Mouse (Mus musculus) embryonic fibroblast, embryonic 13.5 days (primary cell): Measurements from ENCODE around the gene Vmn1r53.
"Not testable (repeated sequence)": the region's sequence is repeated elsewhere in the genome, so short reads cannot be mapped to it uniquely, and the experiment has no call there.

Source experiments
- CTCF ChIP-seq: IDR thresholded peaks from 2 replicates; pipeline ENCODE4 v1.5.1; 2011; ENCODE audit warnings: mild to moderate bottlenecking, control low read depth, low read length, moderate library complexity, borderline replicate concordance; ENCODE audit not compliant: insufficient read depth
- POLR2A ChIP-seq: IDR thresholded peaks from 2 replicates; pipeline ENCODE4 v1.6.1; 2011; ENCODE audit warnings: low read depth, mild to moderate bottlenecking, control low read depth, low read length, moderate library complexity

DNA sequence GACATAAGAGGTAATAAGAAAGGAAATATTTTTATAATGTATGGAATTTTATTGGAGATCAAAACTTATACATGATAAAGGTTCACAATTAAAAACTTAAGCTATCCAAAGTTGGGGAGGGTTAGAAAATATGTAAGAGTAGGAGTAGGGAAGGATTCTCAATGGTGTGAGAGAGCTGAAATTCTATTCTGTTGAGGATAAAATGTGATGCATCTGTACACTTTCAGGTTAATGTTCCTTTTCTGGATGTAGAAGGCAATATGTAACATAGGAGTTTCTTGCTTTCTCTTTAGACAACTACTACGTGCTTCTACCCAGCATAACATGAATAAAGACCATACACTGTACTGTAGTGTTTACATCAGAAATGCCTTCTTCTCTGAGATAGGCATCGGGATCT lies 21.7 kb downstream of the Vmn1r53 start, which contains the start of gene V1ra8:
- not testable (repeated sequence) for TF ChIP-seq CTCF, POLR2A
